Mouse (Mus musculus): ENCODE measurements around the gene Kctd18.

Gene Kctd18

GRCm38 (mm10) chr1:57989052-57989600, 29.6 kb downstream of the Kctd18 start:
- no peak for DNase-seq

DNA sequence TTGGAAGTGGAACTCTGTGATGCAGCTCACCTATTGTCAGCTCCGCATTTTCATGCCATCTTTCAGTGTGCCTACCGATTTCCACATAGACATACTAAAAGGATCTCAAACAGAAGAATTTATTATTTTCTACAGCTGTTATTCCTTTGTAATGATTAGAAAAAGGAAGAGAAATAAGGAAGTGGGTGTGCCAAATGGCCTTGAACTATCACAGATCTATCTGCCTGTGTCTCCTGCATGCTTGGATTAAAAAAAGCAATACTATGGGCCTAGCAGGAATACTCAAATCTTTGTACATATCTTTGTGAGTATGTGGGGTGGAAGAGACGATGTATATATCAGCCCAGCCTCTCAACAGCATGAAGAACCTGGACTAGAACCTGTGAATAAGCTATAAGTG, 41.9 kb downstream of the Kctd18 start:
- DNase-seq, result no peak

GRCm38 (mm10) chr1:57971588-57971987, 47.2 kb downstream of the Kctd18 start:
- DNase-seq, result no peak

DNA sequence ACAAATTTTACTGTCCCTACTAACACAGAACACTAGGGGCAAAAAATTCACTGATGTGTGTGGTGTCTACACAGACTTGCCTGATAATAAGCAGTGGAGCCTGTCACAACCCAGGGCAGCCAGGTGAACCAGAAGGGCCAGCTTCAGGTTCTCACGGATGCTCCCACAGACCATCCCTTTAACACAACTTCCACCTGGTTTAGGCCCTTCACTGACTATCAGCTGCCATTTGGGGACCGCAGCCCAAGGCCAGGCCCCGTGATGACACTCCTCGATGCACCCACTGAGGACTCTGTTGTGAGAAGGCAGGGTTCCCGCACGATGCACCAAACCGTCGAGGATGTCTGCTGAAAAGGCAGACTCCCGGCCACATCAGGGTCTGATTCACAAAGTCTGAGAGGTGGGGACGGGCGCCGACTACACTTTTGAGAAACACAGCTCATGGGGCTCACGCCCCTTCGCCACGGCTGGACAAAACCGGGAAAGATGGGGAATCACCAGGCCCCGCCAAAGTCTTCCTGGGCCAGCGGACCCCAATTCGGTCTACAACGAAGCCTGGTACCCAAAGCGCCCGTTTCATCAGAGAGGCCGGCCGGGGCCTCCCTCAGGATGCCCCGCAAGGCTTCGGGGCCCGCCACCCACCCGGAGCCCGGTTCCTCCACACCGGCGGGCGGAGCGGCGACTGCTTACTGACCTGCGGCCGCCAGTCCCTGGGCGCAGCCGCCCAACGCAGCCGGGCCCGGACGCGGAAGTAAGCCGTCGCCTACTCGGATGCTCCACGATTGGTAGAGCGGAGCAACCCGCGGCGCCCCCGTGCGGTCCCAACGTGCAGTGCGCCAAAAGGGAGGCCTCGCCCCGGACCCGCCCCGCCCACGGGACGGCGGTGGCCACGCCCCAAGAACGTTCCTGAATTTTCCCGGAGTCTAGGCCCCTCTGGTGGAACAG, 49.2 kb downstream of the Kctd18 start:
- DNase-seq, result peak; percentile 97

- no peak for DNase-seq
Observed at GRCm38 (mm10) chr1:57955774-57956173, 63.0 kb downstream of the Kctd18 start.

DNA sequence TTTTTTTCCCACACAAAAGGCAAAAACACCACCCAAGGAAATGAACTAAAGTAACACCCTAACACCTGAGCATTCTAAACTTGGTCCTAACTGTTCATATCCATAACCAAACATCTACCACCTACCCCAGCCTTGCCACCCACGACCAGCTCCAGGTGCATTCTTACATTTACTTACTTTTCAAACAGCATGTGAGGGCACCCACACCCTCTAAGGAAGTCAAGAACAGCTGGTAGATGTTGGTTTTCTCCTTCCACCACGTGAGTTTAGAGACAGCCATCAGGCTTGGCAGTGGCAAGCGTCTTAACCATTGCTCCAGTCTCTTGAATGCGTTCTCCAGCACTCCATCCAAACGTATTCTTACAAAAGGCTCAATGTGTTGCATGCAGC, 64.4 kb downstream of the Kctd18 start:
- no peak for DNase-seq

DNA sequence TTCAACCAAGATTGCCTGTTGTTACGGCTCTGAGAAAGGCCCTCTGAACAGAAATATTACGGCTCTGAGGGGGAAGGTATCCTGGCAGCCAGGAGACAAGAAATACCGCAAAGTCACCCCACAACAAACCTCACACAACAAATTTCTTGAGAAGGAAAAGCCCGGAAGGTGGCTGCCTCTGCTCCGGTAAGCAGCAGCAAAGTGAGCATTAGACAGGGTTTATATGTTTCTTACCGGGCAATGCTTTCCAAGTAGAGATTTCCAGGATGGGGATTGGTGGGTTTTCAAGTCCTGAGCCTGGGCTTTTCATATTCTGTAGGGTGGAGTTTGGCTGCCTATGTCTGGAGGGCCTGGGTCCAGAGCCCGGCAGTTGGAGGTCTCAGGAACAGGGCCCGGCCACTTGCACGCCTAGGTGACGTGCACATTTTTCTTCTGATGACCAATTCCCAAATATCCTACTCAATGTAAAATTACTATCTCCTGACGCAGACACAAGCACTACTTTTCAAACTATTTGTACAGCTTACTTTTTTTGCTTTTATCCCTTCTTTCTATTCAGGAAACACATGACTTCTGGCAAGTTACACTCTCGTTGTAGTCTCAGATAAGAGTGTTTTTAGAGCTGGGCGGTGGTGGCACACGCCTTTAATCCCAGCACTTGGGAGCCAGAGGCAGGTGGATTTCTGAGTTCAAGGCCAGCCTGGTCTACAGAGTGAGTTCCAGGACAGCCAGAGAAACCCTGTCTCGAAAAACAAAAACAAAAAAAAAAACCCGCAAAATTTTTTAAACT, 65.0 kb downstream of the Kctd18 start:
- DNase-seq, result no peak

DNA sequence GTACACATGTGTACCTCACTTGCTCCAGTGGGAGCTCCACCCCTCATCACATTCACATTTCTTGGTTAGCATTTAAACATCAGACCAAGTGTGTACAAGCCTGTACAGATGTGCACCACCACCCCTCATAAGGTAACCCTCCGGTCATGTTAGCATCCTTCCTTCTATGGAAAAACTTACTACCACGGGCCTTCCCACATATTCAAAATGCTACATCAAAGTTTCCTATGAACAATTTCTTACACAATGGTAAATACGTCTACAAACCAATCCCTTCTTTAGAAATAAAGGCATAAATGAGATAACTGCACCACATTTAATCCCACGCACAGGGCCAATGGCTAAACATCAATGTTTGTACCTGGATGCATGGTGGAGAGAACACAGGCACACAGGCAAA, 66.2 kb downstream of the Kctd18 start:
- DNase-seq, result no peak

DNA sequence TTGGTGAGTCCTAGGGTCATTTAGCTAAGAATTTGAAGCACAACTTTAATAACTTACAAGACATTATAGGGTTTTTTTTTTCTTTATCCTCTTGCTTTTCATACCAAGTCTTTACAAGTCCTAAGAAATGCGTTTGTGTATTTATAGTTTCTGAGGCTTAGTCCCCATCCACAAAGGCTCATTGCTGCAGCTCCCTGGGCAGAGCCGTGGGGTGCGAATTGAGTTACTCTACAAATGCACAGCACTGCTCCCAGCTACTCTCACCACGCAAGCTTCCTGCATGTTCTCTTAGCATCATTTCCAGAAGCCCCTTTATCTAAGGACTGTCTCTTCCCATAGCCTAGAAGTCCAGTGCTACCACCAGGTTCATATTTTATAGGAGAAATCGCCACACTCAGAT, 69.0 kb downstream of the Kctd18 start:
- DNase-seq, result no peak

DNA sequence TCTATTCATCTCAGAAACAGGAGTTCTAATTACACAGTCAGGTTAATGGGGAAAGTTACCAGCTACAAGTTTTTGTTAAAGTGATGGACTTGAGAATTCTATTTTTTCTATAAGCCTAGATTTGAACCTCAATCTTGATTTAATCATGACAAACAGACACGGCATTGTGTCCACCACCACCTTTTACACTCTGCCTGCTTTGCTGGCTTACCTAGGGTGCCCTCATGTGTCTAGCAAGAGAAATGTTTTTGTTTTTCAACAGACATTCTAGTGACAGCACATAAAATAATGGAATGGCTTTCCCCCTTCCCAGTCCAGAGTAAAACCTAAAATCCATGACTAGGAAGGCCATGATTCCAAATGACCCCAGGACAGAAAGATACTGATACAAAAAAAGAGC, 69.6 kb downstream of the Kctd18 start:
- DNase-seq, result peak; percentile 10

DNA sequence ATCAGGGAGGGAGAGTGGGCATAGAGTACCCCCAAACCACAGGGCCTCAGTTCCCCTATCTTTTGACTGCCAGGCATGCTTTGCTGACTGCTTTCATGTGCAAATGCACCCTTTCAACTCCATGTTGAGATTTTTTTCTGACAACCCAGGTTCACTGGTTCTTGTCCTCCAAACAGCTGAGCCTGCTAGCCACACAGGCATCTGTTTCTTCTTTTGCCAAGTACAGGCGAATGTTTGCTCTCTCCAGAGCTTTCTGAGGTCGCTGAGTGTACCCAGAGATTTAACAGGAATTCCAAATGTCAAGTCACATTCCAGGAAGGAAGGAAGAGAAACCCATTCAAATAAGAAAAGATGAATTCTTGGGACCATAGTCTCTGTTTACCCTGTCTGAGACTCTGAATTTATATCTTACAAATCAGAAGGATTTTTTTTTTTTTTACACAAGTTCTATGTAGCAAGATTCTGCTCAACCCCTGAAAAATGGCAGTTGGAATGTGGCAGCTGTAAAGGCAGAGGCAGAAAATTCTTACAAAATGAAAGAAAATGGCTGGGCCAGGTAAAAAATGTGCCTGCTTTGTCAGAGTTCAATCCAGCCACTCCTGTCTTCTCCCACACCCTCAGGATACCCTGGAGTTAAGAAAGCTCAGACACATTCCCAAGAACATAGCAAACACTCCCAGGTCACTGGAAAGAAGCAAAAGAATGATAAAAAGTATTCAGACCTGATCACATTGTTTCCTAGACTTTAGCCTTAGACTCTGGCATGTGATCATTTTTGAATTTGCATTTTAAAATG, 71.0 kb downstream of the Kctd18 start:
- DNase-seq, result no peak

DNA sequence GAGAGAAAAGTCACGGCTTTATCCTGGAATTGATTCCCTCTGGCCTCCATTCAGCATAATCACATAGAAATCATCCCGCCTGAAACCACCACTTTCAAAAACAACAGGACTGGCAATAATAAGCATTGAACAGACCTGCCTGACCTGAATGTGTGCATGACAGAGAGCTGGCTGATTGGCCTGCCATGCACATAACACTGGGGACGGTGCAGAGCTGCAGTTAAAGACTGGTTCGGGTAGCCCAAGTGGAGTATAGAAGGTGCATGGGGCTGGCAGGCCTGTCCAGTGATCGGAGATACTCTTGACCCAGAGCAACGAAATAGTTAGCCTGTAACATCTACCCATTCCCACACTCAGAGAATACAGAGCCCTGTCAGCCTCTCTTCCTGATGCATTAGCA, 76.5 kb downstream of the Kctd18 start:
- DNase-seq, result no peak

DNA sequence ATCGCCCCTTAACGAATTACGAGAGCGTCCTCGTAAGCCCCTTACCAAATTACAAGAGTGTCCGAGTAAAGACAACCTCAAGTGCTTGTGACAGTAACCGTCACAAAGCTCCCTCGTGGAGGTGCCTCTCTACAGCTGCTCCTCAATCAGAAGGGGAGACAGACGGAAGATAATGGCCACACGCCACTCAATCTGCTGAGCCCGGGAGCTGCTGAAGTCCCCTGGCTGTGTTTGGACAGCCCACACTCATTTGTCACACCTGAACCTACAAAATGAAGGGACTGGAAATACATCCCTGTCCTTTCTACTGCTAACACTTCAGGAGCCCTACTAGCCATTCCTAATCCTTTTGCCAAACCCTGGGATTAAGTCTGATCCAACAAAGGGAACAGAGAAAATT, 77.0 kb downstream of the Kctd18 start:
- no peak for DNase-seq

- DNase-seq, result no peak
Observed at GRCm38 (mm10) chr1:57941095-57941494, 77.7 kb downstream of the Kctd18 start.

DNA sequence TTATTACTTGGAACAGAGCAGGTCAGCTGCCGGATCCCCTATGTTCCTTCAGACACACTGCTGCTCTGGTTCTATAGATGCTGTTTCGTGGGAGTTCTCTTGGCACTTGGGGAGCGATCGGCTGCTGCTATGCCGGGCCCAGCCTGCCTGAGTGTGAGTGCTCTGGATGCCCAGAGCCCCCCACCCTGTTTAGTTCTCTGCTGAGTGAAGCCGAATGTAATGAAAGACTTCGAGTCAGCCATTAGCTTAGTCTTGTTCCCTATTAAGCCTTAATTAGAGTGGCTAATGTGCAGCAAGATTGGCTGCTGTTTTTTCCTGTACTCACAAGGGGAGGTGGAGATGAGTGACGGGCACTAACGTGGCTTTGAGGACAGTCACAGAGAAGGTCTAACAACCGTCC, 78.1 kb downstream of the Kctd18 start:
- DNase-seq, result no peak

DNA sequence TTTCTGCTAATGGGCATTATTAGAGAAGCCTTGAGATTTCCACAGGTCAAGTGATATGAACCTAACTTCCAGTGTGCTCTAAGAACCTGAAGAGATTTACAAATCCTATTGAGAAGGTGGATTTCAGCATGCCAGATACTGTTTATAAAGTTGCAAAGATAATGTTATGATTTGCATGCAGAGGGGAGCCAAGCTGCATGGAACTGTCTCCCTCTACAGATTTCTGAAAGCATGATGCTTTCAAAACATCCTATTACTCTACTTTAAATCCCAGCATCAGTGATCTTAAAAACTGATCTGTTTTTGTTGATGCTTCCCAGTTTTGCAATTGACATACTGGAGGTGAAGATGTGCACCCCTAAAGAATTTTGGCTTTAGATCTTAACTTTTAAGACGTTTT, 84.5 kb downstream of the Kctd18 start:
- DNase-seq, result no peak

DNA sequence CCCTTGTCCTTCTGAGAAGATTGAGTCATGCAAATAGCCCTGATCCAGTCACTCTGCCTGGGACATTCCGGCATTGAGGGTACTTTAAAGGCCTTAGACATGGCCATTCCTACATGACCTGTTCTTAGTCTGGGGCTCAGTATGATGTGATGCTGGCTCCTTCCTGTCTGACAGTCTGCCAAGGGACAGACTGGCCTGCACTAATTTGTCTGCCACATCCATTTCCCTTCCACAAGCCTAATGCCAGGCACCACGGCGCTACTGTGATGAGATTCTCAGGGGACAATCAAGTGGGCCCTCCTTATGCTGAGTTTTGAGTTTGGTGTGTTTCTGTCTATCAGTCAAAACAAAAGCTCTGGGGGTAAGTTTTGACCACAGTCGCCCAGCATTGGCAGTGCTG, 100.2 kb downstream of the Kctd18 start:
- DNase-seq, result no peak

- no peak for DNase-seq
Observed at GRCm38 (mm10) chr1:57917342-57917741, 101.4 kb downstream of the Kctd18 start.

DNA sequence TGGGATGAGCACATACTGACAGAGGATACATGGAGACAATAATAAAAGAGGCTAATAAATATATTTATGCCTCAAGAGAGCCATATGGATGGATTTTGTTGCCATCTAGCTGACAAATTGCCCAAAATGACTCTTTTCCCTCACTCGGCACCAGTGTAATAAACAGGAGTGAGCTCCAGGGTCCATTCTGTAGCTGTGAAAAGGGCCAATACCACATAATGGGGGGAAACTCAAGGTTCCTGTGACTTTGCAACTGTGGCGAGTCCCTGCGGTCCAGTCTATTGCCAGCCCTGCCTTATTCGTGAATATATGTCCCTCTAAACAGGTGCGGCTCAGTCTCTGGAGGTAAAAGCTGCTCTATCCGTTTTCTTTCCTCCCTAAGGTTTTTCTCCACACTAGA, 107.2 kb downstream of the Kctd18 start:
- DNase-seq, result no peak

DNA sequence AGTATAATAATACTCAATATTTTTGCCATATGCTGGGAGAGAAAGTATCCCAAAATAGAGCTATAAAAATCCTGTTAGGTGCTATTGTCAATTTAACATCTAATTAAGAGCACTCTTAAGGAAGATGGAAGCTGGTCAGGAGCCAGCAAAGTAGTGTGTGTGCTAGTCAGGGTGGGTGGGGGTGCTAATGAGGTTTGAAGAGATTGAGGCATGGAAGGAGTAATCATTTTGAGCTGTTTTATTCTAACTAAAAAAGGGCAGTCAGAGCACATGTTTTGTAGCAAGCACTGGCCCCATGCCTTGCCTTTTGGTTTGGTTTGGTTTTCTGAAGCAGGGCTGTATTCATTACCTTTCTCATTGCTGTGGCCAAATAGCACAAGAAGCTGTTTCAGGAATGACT, 112.4 kb downstream of the Kctd18 start:
- no peak for DNase-seq

- DNase-seq, result no peak
Observed at GRCm38 (mm10) chr1:57905912-57906311, 112.8 kb downstream of the Kctd18 start.

All from kidney, adult 9 months (tissue).